Mouse (Mus musculus): Measurements from ENCODE around the gene Asic2.

Asic2 gene

GRCm38 (mm10) chr11:81111626-81112025 is 856.6 kb downstream of the Asic2 start:
- DNase-seq (ENCODE audit: low read depth, low spot score) = no peak

GRCm38 (mm10) chr11:81110049-81110448 is 858.2 kb downstream of the Asic2 start:
- no peak for DNase-seq (ENCODE audit: low read depth, low spot score)

- DNase-seq (ENCODE audit: low read depth, low spot score) = no peak
Measured at GRCm38 (mm10) chr11:81106949-81107348, 861.3 kb downstream of the Asic2 start.

GRCm38 (mm10) chr11:81100829-81101228 is 867.4 kb downstream of the Asic2 start:
- DNase-seq (ENCODE audit: low read depth, low spot score) = no peak

DNA sequence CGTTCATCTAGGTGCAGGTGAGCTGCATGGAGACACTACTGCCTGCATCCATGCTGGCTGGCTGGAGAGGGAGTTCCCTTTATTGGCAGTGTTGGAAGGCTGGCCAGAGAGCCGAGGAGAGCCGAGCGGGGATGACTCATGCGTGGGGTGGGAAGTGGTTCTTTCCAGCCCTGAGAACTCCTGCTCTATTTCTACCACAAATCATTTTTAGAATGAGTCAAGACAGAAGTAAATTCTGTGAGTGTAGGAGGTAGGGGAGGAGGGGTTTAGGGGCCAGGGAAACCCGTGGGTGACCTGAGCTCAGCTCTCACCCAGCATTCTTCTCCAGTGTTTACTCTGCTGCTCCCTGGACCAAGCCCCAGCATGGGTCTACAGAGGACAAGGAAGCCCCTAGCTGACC is 872.2 kb downstream of the Asic2 start:
- peak; percentile 83 for DNase-seq (ENCODE audit: low read depth, low spot score)

DNA sequence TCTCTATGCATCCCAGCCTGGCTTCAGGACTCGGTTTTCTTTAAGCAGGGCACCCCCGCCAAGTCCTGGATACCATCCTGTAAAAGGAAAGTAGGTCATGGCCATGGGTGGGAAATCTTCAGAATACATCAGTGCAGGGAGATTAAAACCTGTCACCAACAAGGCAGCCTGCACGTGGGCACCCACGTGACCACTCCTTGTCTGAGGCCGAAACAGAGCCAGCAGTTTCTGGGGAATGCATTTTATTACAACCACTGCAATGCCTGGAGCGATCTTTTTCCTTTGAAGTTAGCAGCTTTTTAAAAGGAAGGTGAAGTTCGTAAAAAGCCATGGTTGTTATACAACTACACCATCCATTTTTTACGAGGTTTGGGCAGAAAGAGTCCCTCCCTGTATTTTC is 873.7 kb downstream of the Asic2 start:
- peak; percentile 44 for DNase-seq (ENCODE audit: low read depth, low spot score)

- no peak for DNase-seq (ENCODE audit: low read depth, low spot score)
Measured at GRCm38 (mm10) chr11:81092161-81092560, 876.1 kb downstream of the Asic2 start.

DNA sequence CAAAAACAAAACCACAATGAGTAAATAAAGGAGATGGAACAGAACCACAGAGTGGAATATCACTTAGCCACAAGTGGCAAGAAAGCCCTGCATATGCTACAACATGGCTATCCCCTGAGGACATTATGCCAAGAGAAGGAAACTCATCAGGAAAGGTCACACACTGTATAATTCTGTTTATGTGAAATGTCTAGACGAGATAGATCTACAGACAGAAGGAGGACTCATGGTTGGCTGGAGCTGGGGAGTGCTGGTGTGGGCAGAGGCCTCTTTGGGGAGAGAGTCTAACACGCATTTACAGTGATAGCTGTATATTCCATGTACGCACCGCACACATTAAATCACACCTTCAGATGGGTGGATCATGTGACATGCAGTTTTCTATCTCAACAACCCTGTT is 884.4 kb downstream of the Asic2 start:
- no peak for DNase-seq (ENCODE audit: low read depth, low spot score)

GRCm38 (mm10) chr11:81080076-81080805 is 888.0 kb downstream of the Asic2 start:
- DNase-seq (ENCODE audit: low read depth, low spot score) = peak; percentile 65

GRCm38 (mm10) chr11:81079237-81079636 is 889.0 kb downstream of the Asic2 start:
- peak; percentile 52 for DNase-seq (ENCODE audit: low read depth, low spot score)

DNA sequence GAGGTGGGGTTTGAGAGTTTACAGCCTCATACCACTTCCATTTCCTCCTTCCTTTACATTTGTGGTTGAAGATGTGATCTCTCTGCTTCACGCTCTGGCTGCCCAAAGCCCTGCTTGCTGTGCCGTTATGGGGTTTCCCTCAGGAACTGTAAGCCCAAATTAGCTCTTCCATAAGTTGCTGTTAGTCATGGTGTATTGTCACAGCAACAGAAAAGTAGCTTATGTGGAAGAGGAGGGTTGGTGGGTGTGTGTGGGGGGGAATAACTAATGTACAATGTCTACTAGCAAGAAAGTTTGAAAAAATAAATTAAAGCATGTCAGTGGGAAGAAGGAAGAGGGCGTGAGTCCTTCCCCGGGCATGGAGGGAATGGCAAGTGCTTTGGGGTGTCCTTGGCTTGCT is 896.4 kb downstream of the Asic2 start:
- peak; percentile 60 for DNase-seq (ENCODE audit: low read depth, low spot score)

DNA sequence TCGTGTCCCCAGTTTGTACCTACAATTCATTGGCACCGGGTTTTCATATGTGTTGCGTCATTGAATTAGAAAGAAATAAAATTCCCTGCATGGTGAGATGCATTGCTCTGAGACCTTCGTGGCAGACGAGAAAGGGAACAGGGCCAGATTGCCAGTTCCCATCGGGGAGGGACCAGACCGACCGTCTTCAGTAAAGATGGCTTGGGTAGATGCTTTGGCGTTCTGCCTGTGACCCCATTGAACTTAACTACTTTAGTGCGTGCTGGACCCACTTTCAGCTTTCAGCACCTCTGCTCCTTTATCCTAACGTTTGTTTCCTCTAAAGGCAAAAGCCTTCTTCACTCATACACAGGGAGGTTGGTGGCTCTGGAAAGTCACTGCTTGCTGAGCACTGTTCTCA is 902.9 kb downstream of the Asic2 start:
- DNase-seq (ENCODE audit: low read depth, low spot score) = no peak

DNA sequence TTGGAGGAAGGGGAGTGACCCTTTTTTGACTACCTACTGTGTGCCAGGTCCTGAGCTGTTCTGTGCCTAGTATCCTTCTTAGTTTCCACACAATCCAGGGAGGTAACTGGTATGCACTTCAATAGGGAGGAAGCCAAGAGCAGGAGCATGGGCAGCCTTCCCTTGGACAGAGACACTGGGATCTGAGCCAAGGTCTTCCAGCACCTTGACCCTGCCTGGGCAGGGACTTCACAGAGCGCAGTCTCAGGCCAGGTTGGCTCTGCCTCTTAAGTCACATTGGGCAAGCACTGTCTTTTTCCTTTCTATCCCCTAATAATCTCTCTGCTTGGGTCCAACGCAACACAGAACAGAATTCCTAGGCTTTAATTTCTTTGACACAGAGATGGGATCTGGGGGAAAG is 904.3 kb downstream of the Asic2 start:
- DNase-seq (ENCODE audit: low read depth, low spot score) = no peak

DNA sequence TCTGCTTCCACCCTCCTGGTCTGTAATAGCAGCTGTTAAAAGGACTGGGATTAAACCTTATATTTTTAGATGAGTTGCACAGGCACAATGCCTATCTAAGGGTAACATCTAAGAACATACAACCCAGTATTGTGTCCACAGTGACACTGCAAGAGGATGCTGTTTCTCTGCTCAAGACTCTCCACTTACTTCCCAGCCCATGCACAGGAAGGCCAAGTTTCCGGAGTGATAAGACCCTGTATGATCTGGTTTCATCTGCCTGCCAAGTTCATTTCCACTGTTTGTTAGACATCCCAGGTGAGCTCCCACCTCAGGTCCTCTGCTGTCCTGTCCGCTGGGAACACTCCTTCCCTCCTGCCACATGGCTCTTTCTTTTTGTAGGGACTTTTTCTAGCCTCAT is 908.2 kb downstream of the Asic2 start:
- DNase-seq (ENCODE audit: low read depth, low spot score) = no peak

DNA sequence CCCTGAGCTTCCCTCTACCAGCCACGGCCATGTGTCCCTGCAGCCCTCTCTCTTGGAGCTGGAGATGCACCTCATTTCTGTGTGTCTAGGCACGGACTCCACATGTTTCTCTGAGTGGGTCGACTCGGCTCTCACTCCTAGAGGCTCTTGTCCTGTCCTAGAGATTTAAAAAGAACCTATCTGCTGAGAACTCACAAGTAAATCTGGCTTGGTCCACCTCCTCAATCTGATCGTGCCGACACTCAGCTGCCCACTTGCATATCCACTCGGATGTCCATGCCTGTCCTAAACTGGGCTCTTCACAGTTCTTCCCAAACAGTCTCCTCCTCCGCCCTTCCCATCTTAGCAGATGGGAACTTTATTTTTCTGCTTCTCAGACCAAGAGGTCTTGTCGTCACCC is 908.7 kb downstream of the Asic2 start:
- DNase-seq (ENCODE audit: low read depth, low spot score) = peak; percentile 82

GRCm38 (mm10) chr11:81057506-81057905 is 910.8 kb downstream of the Asic2 start:
- no peak for DNase-seq (ENCODE audit: low read depth, low spot score)

DNA sequence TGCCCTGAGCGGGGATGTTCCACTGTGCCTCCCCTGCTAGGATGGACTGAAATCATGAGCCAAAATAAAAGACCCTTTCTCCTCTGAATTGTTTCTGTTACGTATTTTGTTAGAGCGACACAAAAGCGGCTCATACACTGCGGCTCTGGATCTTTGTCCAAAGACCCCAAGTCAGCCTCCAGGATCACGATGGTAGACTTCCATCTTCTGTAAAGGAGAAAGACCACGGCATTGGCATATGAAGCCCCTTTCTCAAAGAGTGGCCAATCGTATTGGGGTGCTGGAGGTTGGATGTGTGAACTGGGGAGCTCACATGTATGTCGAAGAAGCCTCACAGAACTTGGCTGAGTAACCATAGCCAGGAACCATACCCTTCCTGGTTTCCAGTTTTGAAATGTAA is 911.5 kb downstream of the Asic2 start:
- DNase-seq (ENCODE audit: low read depth, low spot score) = no peak

DNA sequence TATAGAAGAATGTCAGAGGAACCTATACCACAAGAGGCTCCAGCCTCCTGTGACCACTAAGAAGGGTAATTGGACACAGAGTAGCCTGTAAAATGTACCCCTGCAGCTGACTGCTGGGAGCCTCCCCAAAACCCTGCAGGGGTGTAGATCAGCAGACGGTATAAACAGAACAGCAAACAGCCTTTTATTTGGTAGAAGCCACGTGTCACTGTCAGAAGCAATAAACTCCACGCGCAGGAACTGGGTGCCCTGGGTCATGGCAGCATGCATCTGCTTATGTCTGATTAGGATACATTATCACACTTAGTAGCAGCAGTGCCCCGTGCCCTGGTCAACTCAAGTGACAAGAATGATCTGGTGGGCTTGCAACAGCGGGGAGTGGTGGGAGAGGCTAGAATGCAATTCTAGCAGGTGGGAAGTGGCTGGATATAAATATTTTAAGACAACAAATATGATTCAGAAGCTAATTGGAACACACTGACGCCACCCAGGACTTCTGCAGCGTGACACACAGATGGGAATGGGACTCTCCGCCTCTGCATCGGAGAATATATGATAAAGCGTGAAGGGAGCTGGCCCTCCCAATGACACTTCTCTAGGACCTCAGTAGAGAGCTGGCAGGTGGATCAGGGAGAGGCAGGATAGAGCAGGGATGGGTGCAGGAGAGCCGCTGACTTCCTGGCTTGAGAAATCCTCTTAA is 912.7 kb downstream of the Asic2 start:
- no peak for DNase-seq (ENCODE audit: low read depth, low spot score)

GRCm38 (mm10) chr11:81053826-81054225 is 914.4 kb downstream of the Asic2 start:
- DNase-seq (ENCODE audit: low read depth, low spot score) = peak; percentile 67

DNA sequence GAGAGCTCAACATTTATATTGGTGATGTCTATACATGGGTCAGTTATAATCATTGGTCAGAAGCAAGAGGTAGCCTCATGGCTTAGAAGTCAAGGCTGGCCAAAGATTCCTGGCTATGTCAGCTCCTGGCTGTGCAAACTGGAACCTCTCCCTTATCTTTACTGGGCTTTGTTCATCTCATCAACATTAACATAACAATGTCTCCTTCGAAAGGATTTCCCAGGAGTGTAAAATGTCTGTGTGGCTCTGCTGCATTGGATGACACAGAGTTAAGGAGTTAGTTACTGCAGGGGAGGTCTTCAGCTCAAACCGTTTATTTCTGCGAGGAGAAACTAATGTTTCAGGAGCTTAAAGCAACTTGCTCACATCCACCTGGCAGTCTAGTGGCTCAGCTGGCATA is 926.6 kb downstream of the Asic2 start:
- DNase-seq (ENCODE audit: low read depth, low spot score) = no peak

GRCm38 (mm10) chr11:81039976-81040375 is 928.3 kb downstream of the Asic2 start:
- DNase-seq (ENCODE audit: low read depth, low spot score) = no peak

DNA sequence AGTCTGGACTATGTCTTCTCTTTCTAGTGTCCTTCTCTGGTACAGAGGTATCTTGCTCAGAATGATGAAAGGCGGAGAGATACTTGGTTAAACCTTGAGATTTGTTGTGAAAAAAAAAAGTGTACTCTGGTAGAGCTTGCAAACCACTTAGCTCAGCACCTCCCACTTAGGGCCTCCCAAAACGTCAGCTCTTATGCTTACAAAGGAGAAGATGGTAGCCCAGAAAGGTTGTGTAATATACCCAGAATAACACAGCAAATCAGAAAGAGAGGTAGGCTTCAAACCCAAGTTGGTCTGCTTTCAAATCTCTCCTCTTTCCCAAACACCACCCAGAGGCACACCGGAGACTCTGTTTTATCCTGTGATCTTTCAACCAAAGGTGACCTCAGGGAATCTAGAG is 936.1 kb downstream of the Asic2 start:
- peak; percentile 56 for DNase-seq (ENCODE audit: low read depth, low spot score)

- DNase-seq (ENCODE audit: low read depth, low spot score) = no peak
Measured at GRCm38 (mm10) chr11:81014776-81015175, 953.5 kb downstream of the Asic2 start.
